Mouse (Mus musculus) mature B cell (primary cell): Measurements from ENCODE around the gene Pkdcc.

Source experiments
- in situ Hi-C: fragments of 300-500 bp; cut with MboI; formaldehyde crosslinking; loops from 2 replicates; pipeline ENCODE4 v1.14.3; 2019

The Pkdcc gene

GRCm38 (mm10) chr17:83245460-83245859 lies 30.4 kb downstream of the Pkdcc start:
- in situ Hi-C loops, result no loop called here

- in situ Hi-C loops, result no loop called here
These were observed 31.0 kb downstream of the Pkdcc start for GRCm38 (mm10) chr17:83246090-83246489.

GRCm38 (mm10) chr17:83247176-83247575 lies 32.1 kb downstream of the Pkdcc start:
- in situ Hi-C loops, result no loop called here

GRCm38 (mm10) chr17:83248467-83248866 lies 33.4 kb downstream of the Pkdcc start:
- in situ Hi-C loops, result no loop called here

- in situ Hi-C loops, result loop anchor here (10.0 kb wide), 1 partner anchor 226 kb away; no protein-coding TSS in a partner anchor
These were observed 35.9 kb downstream of the Pkdcc start for GRCm38 (mm10) chr17:83250903-83251526.

GRCm38 (mm10) chr17:83253051-83253649 lies 38.1 kb downstream of the Pkdcc start:
- in situ Hi-C loops, result loop anchor here (10.0 kb wide), 1 partner anchor 228 kb away; no protein-coding TSS in a partner anchor

- in situ Hi-C loops, result no loop called here
These were observed 52.4 kb downstream of the Pkdcc start for GRCm38 (mm10) chr17:83267202-83268128.

GRCm38 (mm10) chr17:83271509-83271908 lies 56.4 kb downstream of the Pkdcc start:
- in situ Hi-C loops, result loop anchor here (5.0 kb wide), 1 partner anchor 66 kb away; no protein-coding TSS in a partner anchor

- in situ Hi-C loops, result loop anchor here (5.0 kb wide), 1 partner anchor 65 kb away; no protein-coding TSS in a partner anchor
These were observed 57.5 kb downstream of the Pkdcc start for GRCm38 (mm10) chr17:83272641-83273040.

- in situ Hi-C loops, result loop anchor here (5.0 kb wide), 1 partner anchor 64 kb away; no protein-coding TSS in a partner anchor
These were observed 58.5 kb downstream of the Pkdcc start for GRCm38 (mm10) chr17:83273636-83274035.

- in situ Hi-C loops, result loop anchor here (5.0 kb wide), 1 partner anchor 63 kb away; no protein-coding TSS in a partner anchor
These were observed 59.0 kb downstream of the Pkdcc start for GRCm38 (mm10) chr17:83274101-83274500.
